Mouse (Mus musculus): Measurements from ENCODE around the gene Rassf7. TPM values are rescaled to one million over a fixed set of nuclear protein-coding genes. Genes with fewer than 3 reads are reported as not detected.

The Rassf7 gene
- polyA plus RNA-seq (2012; rRNA removed): 5.5 TPM in 2 replicates

DNA sequence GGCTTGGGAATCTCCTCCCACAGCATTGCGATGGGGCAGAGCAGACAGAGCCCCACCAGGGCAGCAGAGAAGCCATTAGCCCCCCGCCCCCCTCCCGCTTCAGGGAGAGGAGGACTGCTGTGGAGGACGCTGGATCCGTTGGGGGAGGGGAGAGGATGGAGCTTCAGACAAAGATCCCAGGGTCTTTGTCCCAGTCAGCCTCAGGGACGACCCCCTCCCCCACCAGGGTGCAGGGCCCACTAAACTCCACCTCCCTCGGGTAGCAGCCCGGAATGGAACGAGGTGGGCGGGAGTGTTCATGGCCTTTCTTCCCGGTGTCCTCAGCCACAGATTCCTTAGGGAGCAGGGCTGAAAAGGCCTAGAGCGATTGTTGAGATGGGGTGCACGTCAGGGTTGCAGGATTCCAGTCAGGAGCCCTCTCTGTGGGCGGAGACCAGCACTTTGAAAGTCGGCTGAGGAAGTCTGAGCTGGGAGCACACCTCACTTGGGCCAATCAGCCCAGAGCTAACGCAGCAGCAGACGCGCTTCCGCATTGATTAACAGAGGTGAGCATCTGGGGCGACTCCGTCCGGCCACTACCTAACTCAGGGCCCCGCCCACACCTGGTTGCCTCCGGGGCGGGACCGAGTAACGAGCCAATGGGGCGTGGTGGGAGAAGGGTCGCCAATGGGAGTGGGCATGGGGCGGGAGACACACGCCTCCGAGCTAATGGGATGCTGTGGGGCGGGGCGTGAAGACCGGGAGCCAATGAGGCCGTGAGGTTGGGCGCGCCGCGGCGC lies at the start of gene Rassf7:
Rassf7 (plus strand) TSS at position 760 of the 779 bp plus-strand sequence.
- 3% methylated on average over 39 of the region's 41 CpGs for WGBS
- H3K4me1 ChIP-seq (ENCODE audit: control insufficient read depth, insufficient read depth, low read length): no peaks in the 10 kb centered on the region
- TF ChIP-seq POLR2A (IDR thresholded peaks at IDR 0.05; ENCODE audit: borderline replicate concordance, insufficient read depth, low read length): no peak
- no peak for TF ChIP-seq CTCF (IDR thresholded peaks at IDR 0.05; ENCODE audit: borderline replicate concordance, insufficient read depth, low read depth, low read length)
- peak; percentile 85 to 90 for DNase-seq
- H3K27me3 ChIP-seq (ENCODE audit: control insufficient read depth, insufficient read depth, low read length): no peaks in the 10 kb centered on the region
- H3K27ac ChIP-seq (ENCODE audit: insufficient read depth, low read length): no peak within 1 kb of the TSS
- H3K4me3 ChIP-seq (replicated peaks; ENCODE audit: insufficient read depth, low read depth, low read length): peak within 1 kb of the TSS; percentile 67

DNA sequence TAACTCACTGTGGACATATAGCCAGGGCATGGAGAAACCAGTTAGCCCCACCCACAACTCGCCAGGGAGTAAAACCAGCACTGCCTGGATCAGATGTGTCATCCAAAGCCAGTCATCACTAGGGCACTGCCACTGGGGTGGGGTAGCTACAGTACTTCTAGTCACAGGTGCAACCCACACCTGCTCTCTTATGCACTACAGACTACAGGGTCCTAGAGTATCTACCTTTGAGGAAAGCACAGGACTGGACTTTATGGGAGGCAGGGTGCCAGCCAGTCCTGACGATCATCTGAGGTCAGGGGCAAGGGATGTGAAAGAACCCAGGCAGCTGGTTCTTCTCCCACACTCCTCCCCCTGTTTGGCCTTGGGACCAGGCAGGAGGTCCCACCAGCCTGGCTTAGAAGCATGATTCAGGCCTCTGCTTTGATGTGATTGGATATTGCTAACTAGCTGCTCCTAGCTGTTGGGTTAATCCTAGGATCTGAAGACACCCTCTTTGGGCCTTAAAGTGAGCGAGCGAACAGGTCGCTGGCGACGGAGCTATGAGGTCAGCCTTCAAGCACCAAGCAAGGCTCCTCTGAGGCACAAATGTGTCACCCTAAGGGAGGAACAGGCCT lies 47.7 kb upstream of the Rassf7 start:
- TF ChIP-seq CTCF (IDR thresholded peaks at IDR 0.05; ENCODE audit: borderline replicate concordance, insufficient read depth, low read depth, low read length) (no peak), POLR2A (IDR thresholded peaks at IDR 0.05; ENCODE audit: borderline replicate concordance, insufficient read depth, low read length) (no peak)
- 35% methylated on average over 7 of the region's 7 CpGs for WGBS
- H3K27ac ChIP-seq (ENCODE audit: insufficient read depth, low read length): 0 out of 2 replicates have a peak overlapping the region, but pooled peaks have one; percentile 5
- H3K4me3 ChIP-seq (replicated peaks; ENCODE audit: insufficient read depth, low read depth, low read length): peak overlapping the region; percentile 30
- H3K4me1 ChIP-seq (ENCODE audit: control insufficient read depth, insufficient read depth, low read length): peaks cover 9% of the 10 kb centered on the region; the same call in 1 of the 2 replicates
- H3K27me3 ChIP-seq (ENCODE audit: control insufficient read depth, insufficient read depth, low read length): no peaks in the 10 kb centered on the region
- DNase-seq: peak; percentile 35 to 38

DNA sequence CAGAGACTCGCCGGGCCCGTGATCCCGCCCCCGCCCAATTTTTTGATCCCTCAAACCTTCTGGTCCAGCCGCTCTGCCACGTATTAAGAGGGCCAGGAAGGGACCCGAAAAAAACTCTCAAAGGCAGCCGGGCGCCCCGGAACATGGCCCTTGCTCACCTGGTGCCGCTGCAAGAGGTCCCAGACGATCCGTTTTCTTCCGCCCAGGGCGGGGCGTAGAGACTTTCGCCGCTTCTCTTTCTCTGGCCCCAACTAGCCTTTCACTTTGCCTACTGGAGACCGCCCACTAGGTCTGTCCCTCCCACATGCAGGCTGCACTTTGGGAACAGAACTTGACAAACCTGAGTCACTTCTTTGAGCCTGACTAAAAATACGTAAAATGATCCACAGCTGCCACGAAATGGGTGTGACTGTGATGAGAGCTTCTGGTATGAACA lies 47.1 kb upstream of the Rassf7 start:
- WGBS: 19% methylated on average over 22 of the region's 22 CpGs
- Histone ChIP-seq H3K27ac (ENCODE audit: insufficient read depth, low read length) (no peak overlapping the region), H3K4me1 (ENCODE audit: control insufficient read depth, insufficient read depth, low read length) (peaks cover 13% of the 10 kb centered on the region; the same call in 1 of the 2 replicates), H3K27me3 (ENCODE audit: control insufficient read depth, insufficient read depth, low read length) (no peaks in the 10 kb centered on the region), H3K4me3 (replicated peaks; ENCODE audit: insufficient read depth, low read depth, low read length) (peak overlapping the region; percentile 30)
- TF ChIP-seq CTCF (IDR thresholded peaks at IDR 0.05; ENCODE audit: borderline replicate concordance, insufficient read depth, low read depth, low read length) (no peak), POLR2A (IDR thresholded peaks at IDR 0.05; ENCODE audit: borderline replicate concordance, insufficient read depth, low read length) (no peak)
- peak; percentile 36 to 45 for DNase-seq

DNA sequence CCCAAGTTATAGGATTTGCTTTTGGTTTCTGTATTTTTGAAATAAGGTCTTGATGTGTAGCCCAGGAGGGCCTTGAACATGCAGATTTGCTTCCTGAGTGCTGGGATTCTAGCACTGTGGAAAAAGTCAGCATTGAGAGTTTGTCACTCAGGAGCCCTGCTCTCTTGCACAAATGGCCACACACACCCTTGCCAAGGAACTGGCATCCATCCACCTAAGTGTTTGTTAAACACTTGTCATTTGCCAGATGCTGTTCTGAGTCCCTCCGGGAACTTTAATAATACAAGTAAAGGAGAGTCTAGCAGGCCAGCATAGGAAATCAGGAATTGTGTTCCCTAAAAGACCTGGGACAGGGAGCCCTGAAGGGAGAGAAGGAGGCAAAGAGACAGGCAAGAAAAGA lies 46.4 kb upstream of the Rassf7 start:
- WGBS: 24% methylated on average over 1 of the region's 1 CpGs
- no peak for TF ChIP-seq CTCF (IDR thresholded peaks at IDR 0.05; ENCODE audit: borderline replicate concordance, insufficient read depth, low read depth, low read length)
- no peak for TF ChIP-seq POLR2A (IDR thresholded peaks at IDR 0.05; ENCODE audit: borderline replicate concordance, insufficient read depth, low read length)
- no peak for DNase-seq
- H3K4me3 ChIP-seq (replicated peaks; ENCODE audit: insufficient read depth, low read depth, low read length): no peak overlapping the region
- no peaks in the 10 kb centered on the region for H3K27me3 ChIP-seq (ENCODE audit: control insufficient read depth, insufficient read depth, low read length)
- no peak overlapping the region for H3K27ac ChIP-seq (ENCODE audit: insufficient read depth, low read length)
- H3K4me1 ChIP-seq (ENCODE audit: control insufficient read depth, insufficient read depth, low read length): peaks cover 14% of the 10 kb centered on the region; the same call in 1 of the 2 replicates

DNA sequence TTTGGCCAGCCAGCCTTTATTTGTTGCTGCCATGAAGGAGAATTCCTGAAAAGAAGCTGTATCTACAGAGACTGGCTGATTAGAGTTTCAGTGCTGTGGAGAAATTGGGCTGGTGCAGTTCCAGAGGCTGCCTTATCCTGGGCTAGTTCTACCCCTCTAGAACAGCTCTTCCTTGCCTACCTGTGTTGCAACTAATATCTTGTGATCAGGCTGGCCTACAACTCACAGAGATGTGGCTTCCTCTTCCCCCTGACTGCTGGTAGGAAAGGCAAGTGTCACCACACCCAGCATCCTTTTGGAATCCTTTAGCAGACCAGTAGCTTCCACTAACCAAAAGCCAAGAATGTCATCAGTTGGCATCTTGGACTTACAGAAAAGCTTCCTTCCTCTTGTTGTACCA lies 45.8 kb upstream of the Rassf7 start:
- H3K27ac ChIP-seq (ENCODE audit: insufficient read depth, low read length): no peak overlapping the region
- DNase-seq: no peak
- peaks cover 14% of the 10 kb centered on the region; the same call in 1 of the 2 replicates for H3K4me1 ChIP-seq (ENCODE audit: control insufficient read depth, insufficient read depth, low read length)
- no peak overlapping the region for H3K4me3 ChIP-seq (replicated peaks; ENCODE audit: insufficient read depth, low read depth, low read length)
- TF ChIP-seq POLR2A (IDR thresholded peaks at IDR 0.05; ENCODE audit: borderline replicate concordance, insufficient read depth, low read length) (no peak), CTCF (IDR thresholded peaks at IDR 0.05; ENCODE audit: borderline replicate concordance, insufficient read depth, low read depth, low read length) (no peak)
- no peaks in the 10 kb centered on the region for H3K27me3 ChIP-seq (ENCODE audit: control insufficient read depth, insufficient read depth, low read length)

DNA sequence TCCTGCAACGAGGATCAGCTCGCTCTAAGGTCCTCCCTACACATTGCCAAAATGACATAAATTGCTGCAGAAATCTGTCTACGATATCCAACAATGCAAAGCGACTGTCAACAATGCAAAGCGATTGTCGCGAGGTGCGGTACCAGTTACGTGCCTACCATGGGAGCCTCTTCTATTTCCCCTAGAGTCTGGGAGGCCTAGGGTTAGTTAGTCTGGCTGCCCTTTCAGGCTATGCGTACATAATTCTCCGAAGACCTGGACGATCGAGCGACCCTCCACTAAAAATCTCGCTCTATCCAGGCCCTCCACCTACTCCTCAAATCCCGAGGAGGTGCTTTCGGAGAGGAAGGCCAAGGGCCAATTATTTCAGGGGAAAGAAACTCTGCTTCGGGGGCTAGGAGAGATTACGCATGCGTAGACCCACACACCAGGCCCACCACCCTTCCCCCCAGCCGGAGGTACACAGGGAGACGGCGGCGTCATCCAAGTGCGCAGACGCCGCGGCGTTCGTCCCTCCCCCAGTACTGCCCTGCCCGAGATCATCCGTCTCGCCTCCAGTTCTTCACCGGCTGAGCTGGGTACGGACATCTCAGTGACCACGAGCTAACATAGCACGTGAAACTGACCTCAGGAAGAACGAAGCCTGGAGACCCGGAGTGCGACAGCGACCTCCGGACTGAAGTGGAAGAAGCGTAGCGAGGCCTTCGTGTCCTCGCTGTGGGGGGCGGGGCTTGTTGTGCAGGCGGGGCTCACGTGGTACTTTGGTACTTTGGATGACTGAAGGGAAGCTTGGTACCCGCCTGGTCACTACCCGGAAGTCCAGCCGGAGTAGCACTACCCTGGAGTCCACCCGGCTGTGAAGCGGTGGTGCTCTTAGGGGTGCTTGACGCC lies 43.3 kb upstream of the Rassf7 start, which contains the start of gene Rnh1:
Rnh1 (minus strand) TSS at position 742 of the 891 bp plus-strand sequence.
- WGBS: under 1% methylated on average over 55 of the region's 55 CpGs
- peak within 1 kb of the TSS; percentile 84 for H3K27ac ChIP-seq (ENCODE audit: insufficient read depth, low read length)
- H3K4me1 ChIP-seq (ENCODE audit: control insufficient read depth, insufficient read depth, low read length): peaks cover 14% of the 10 kb centered on the region; the same call in 1 of the 2 replicates
- H3K4me3 ChIP-seq (replicated peaks; ENCODE audit: insufficient read depth, low read depth, low read length): peak within 1 kb of the TSS; percentile 84
- peak; percentile 98 for TF ChIP-seq POLR2A (IDR thresholded peaks at IDR 0.05; ENCODE audit: borderline replicate concordance, insufficient read depth, low read length)
- no peak for TF ChIP-seq CTCF (IDR thresholded peaks at IDR 0.05; ENCODE audit: borderline replicate concordance, insufficient read depth, low read depth, low read length)
- DNase-seq: peak; percentile 92 to 94
- H3K27me3 ChIP-seq (ENCODE audit: control insufficient read depth, insufficient read depth, low read length): no peaks in the 10 kb centered on the region

DNA sequence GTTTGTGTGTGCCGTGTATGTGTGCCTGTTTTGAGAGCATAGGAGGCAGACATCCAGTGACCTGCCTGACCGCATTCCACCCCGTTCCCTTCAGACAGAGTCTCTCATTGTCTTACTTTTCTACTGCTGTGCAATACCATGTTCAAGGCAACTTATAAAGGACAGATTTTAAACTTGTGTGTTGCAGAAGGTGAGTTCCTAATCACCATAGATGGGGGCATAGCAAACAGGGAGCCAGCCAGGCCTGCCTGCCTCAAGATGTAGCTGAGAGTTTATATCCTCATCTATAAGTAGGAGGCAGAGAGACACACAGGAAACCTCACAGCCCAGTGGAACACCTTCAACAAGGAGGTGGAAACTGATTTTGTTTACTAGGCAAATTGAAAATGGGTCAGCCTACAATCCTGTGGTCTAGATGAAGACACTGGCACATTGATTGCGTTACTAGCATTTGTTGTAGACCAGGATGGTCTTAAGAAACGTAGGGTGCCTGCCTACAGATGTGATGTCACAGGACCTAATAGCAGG lies 42.3 kb upstream of the Rassf7 start:
- H3K27ac ChIP-seq (ENCODE audit: insufficient read depth, low read length): no peak overlapping the region
- WGBS: 83% methylated on average over 5 of the region's 5 CpGs
- TF ChIP-seq CTCF (IDR thresholded peaks at IDR 0.05; ENCODE audit: borderline replicate concordance, insufficient read depth, low read depth, low read length) (no peak), POLR2A (IDR thresholded peaks at IDR 0.05; ENCODE audit: borderline replicate concordance, insufficient read depth, low read length) (no peak)

More for the DNA sequence above, 42.3 kb upstream of the Rassf7 start:
- Histone ChIP-seq H3K4me1 (ENCODE audit: control insufficient read depth, insufficient read depth, low read length) (peaks cover 9% of the 10 kb centered on the region; the same call in 1 of the 2 replicates), H3K4me3 (replicated peaks; ENCODE audit: insufficient read depth, low read depth, low read length) (peak overlapping the region; percentile 29), H3K27me3 (ENCODE audit: control insufficient read depth, insufficient read depth, low read length) (no peaks in the 10 kb centered on the region)
- DNase-seq: no peak

All from cerebellum, adult 2 months (tissue).